Mouse (Mus musculus) liver, embryonic 11.5 days (tissue): ENCODE data around the gene Tmcc3. TPM values are rescaled to one million over a fixed set of nuclear protein-coding genes. Genes with fewer than 3 reads are reported as not detected.

Experiments
- ATAC-seq: fragments of 200-750 bp; cut with Nextera tagmentation; replicated peaks from 2 replicates; pipeline ENCODE4 v1.8.0; 2017; ENCODE audit warnings: moderate number of reproducible peaks, mild to moderate bottlenecking, moderate TSS enrichment, moderate library complexity; ENCODE audit not compliant: low FRiP score
- DNase-seq: peaks from one replicate; pipeline ENCODE4 v3.0.0-alpha.2; 2017; ENCODE audit warnings: low spot score
- H3K27ac ChIP-seq: fragments of 300-500 bp; sonication (generic); 2 replicates; pipeline ENCODE4 v1.5.1; 2014; ENCODE audit warnings: mild to moderate bottlenecking, low read depth, low read length, control low read depth
- H3K27me3 ChIP-seq: fragments of 300-500 bp; sonication (generic); replicated peaks from 2 replicates; pipeline ENCODE4 v1.6.1; 2014; ENCODE audit warnings: low read length, mixed read lengths; ENCODE audit not compliant: control insufficient read depth, insufficient read depth
- H3K36me3 ChIP-seq: fragments of 300-500 bp; sonication (generic); 2 replicates; pipeline ENCODE4 v1.6.1; 2014; ENCODE audit warnings: mild to moderate bottlenecking, low read length, moderate library complexity, mixed read lengths; ENCODE audit not compliant: control insufficient read depth, insufficient read depth
- H3K4me1 ChIP-seq: fragments of 300-500 bp; sonication (generic); replicated peaks from 2 replicates; pipeline ENCODE4 v1.6.1; 2014; ENCODE audit warnings: low read length, mixed read lengths; ENCODE audit not compliant: control insufficient read depth, insufficient read depth
- H3K4me2 ChIP-seq: fragments of 300-500 bp; sonication (generic); 2 replicates; pipeline ENCODE4 v1.6.1; 2014; ENCODE audit warnings: mild to moderate bottlenecking, control low read depth, moderate library complexity
- H3K4me3 ChIP-seq: fragments of 300-500 bp; sonication (generic); 2 replicates; pipeline ENCODE4 v1.5.1; 2014; ENCODE audit warnings: low read depth, low read length, control low read depth
- H3K9ac ChIP-seq: fragments of 300-500 bp; sonication (generic); 2 replicates; pipeline ENCODE4 v1.6.1; 2014; ENCODE audit warnings: low read depth, low read length, control low read depth
- H3K9me3 ChIP-seq: fragments of 300-500 bp; sonication (generic); 2 replicates; pipeline ENCODE4 v1.6.1; 2016; ENCODE audit warnings: low read length, inconsistent platforms, mixed read lengths; ENCODE audit not compliant: control insufficient read depth
- WGBS: fragments of 180-500 bp; shearing (Covaris S2); extraction: QIAGEN DNeasy Blood & Tissue Kit; methylation state at CpG from one replicate; pipeline ENCODE4 v1.1.7; 2014; 5-methylcytosine and 5-hydroxymethylcytosine counted together
- polyA plus RNA-seq: library from polyadenylated mRNA; unstranded; fragments of >200 nt; fragmentation: Nextera tagmentation; extraction: Ambion mirVana; gene quantifications from 2 replicates; pipeline ENCODE4 v1.2.1, GENCODE M21; 2014

The Tmcc3 gene
- polyA plus RNA-seq, 1 experiment from 2014 or later = 5.6 TPM

DNA sequence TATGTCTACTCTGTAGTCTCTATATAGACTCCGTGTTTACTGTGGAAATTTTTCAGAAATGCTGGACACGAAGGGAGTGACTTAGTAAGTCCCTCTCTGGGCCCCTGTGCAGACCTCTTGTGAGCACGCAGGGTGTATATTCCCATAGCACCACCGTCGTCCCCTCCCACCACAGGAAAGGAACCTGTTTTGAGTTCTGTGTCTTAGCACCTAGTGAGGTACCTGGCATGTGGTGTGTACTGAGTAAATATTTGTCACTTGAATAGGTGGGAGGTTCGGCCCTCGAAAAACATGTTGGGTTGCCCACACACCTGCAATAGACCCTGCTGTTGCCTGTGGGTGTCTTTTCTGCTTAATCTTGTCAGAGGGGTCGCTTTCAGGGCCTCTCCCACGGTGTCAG is 99.8 kb downstream of the Tmcc3 start:
- Histone ChIP-seq H3K4me1 (peaks cover 3% of the 10 kb centered on the region; the same call in 1 of the 2 replicates), H3K4me2 (no peak overlapping the region), H3K4me3 (no peak overlapping the region), H3K27ac (no peak overlapping the region), H3K9me3 (no peaks in the 10 kb centered on the region), H3K36me3 (no peaks in the 10 kb centered on the region), H3K27me3 (no peaks in the 10 kb centered on the region; the same call in 1 of the 2 replicates), H3K9ac (no peak overlapping the region)
- no peak for DNase-seq
- WGBS = 70% methylated on average over 9 of the region's 9 CpGs
- ATAC-seq = no peak

- Histone ChIP-seq H3K4me1 (peaks cover 3% of the 10 kb centered on the region; the same call in 1 of the 2 replicates), H3K4me3 (no peak overlapping the region), H3K9me3 (no peaks in the 10 kb centered on the region), H3K9ac (no peak overlapping the region), H3K27ac (no peak overlapping the region), H3K4me2 (no peak overlapping the region), H3K36me3 (no peaks in the 10 kb centered on the region), H3K27me3 (no peaks in the 10 kb centered on the region)
- WGBS = 56% methylated on average over 8 of the region's 8 CpGs
- ATAC-seq = no peak
- no peak for DNase-seq
Observed at GRCm38 (mm10) chr10:94413770-94414651, 102.3 kb downstream of the Tmcc3 start.

DNA sequence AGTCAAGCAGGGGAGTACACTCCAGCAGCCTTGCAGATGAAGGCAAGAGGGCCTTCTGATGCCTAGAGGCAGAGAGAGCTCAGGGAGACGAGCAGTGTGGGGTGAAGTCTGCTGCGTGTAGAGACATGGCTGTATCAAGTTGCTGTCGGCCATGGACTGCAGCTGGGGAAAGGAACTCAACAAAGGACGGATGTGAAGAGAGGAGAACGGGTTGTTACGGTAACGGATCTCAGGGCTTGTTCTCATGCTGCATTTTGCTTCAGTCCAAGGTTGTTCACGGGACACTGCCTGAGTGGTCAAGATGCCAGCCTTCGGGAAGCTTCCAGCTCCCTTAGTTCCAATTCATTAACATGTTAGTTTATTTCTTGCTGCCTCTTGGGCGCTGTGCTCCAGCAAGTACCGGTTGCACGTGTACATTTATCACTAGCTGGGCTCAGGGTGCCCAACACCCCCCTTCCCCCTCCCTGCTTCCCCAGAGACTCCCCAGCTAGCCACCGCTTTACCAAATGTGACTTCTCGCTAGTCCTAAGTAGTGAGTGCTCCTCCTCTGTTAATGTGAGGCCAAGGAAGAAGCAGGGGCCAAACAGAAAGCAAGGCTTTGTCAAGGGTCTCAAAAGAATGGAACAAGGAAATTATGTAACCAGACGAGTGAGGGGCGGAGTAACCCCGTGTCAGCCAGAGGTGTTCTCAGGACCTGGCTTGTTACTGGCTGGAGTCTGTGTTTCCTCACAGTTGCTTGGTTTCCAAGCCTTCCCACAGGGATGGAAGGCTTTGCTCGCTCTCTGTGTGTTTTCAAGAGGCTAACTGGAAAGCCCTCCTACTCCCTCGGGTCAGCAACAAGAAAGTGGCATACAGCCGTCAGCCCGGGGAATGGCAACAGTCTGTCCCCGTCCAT is 104.4 kb downstream of the Tmcc3 start:
- Histone ChIP-seq H3K9me3 (no peaks in the 10 kb centered on the region), H3K4me2 (no peak overlapping the region), H3K36me3 (no peaks in the 10 kb centered on the region), H3K4me1 (peaks cover 3% of the 10 kb centered on the region; the same call in 1 of the 2 replicates), H3K27me3 (no peaks in the 10 kb centered on the region), H3K27ac (no peak overlapping the region), H3K9ac (no peak overlapping the region), H3K4me3 (no peak overlapping the region)
- DNase-seq (no peak), ATAC-seq (no peak)
- WGBS = 60% methylated on average over 22 of the region's 22 CpGs

DNA sequence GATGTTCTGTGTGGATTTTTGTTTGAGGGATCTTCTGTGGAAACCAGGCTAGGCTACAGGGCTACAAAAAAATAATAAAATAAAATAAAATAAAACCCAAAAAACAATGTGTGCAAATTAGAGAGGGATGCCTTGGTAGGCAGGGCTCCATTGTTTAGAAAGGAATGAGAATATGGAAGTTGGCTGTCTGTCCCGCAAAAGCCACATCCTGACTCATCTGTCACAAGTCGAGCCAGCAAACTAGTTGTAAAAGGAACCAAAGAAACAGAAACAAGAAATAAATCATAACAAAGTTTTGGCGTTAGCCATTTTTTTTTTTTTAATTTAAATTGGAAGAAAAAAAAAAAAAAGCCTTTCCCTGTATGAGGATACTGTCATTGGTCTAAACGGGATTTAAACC is 105.9 kb downstream of the Tmcc3 start:
- H3K9me3 ChIP-seq = no peaks in the 10 kb centered on the region
- DNase-seq (no peak), ATAC-seq (no peak)
- no peaks in the 10 kb centered on the region for H3K36me3 ChIP-seq
- H3K9ac ChIP-seq = no peak overlapping the region
- no peak overlapping the region for H3K4me3 ChIP-seq
- no peak overlapping the region for H3K27ac ChIP-seq
- H3K27me3 ChIP-seq = no peaks in the 10 kb centered on the region
- no peak overlapping the region for H3K4me2 ChIP-seq
- WGBS = 53% methylated on average over 4 of the region's 4 CpGs
- peaks cover 3% of the 10 kb centered on the region; the same call in 1 of the 2 replicates for H3K4me1 ChIP-seq

DNA sequence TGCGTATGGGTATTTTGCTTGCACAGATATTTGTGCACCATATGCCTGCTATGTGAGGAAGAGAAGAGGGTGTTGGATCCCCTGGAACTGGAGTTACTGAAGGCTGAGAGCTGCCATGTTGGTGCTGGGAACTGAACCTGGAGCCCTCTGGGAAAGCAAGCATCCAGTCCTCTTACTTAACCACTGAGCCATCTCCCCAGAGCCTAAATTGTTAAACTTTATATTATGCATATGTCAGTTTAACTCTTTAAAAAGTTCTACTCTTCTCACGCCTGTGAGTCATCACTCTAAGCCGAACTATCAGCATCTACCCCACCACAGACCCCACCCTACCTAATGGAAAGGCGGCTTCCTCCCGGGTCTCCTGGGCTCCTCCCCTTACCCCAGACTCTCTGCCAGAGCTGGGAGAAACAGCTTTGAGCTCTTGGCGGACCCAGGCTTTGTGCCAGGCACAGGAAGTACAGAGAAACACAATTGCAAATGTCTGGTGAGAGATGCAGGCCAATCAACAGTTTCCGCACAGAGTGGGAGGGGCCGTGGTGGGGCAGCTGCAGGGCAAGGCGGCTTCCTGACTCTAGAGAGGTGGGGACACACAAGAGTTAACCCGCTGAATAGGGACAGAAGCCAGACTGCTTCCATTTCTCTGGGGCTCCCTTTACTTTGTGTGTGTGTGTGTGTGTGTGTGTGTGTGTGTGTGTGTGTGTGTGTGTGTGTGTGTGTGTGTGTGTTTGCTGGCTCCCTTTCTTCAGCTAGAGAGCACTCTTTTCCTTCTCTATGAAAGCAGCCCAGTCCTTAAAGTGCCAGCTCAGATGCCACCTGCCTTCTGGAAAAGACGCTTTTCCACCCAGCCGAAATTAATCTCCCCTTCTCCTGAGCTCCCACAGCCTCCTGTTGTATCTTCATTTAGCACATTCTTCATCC is 114.5 kb downstream of the Tmcc3 start:
- Histone ChIP-seq H3K4me1 (no peaks in the 10 kb centered on the region), H3K27ac (no peak overlapping the region), H3K36me3 (no peaks in the 10 kb centered on the region), H3K4me3 (no peak overlapping the region), H3K9ac (no peak overlapping the region), H3K9me3 (no peaks in the 10 kb centered on the region), H3K4me2 (peak overlapping the region; percentile 25; the same call in 1 of the 2 replicates), H3K27me3 (no peaks in the 10 kb centered on the region)
- ATAC-seq = peak; percentile 61
- WGBS = 33% methylated on average over 12 of the region's 12 CpGs
- peak; percentile 51 for DNase-seq

GRCm38 (mm10) chr10:94426921-94427270 is 115.1 kb downstream of the Tmcc3 start:
- WGBS = 87% methylated on average over 15 of the region's 15 CpGs

GRCm38 (mm10) chr10:94428186-94428942 is 116.6 kb downstream of the Tmcc3 start:
- ATAC-seq (no peak), DNase-seq (no peak)
- no peaks in the 10 kb centered on the region for H3K36me3 ChIP-seq
- no peak overlapping the region for H3K27ac ChIP-seq
- H3K4me2 ChIP-seq = no peak overlapping the region
- H3K9me3 ChIP-seq = no peaks in the 10 kb centered on the region
- H3K4me3 ChIP-seq = no peak overlapping the region
- 84% methylated on average over 12 of the region's 12 CpGs for WGBS
- H3K4me1 ChIP-seq = no peaks in the 10 kb centered on the region
- H3K27me3 ChIP-seq = no peaks in the 10 kb centered on the region
- no peak overlapping the region for H3K9ac ChIP-seq

More at GRCm38 (mm10) chr10:94426921-94427270, 115.1 kb downstream of the Tmcc3 start:
- no peaks in the 10 kb centered on the region for H3K27me3 ChIP-seq
- no peak overlapping the region for H3K4me3 ChIP-seq
- no peaks in the 10 kb centered on the region for H3K36me3 ChIP-seq
- DNase-seq (no peak), ATAC-seq (no peak)
- H3K9me3 ChIP-seq = no peaks in the 10 kb centered on the region
- no peak overlapping the region for H3K9ac ChIP-seq
- no peak overlapping the region for H3K27ac ChIP-seq
- H3K4me1 ChIP-seq = no peaks in the 10 kb centered on the region
- no peak overlapping the region for H3K4me2 ChIP-seq
